Mouse (Mus musculus): ENCODE data around the gene Dnal4.

DNA sequence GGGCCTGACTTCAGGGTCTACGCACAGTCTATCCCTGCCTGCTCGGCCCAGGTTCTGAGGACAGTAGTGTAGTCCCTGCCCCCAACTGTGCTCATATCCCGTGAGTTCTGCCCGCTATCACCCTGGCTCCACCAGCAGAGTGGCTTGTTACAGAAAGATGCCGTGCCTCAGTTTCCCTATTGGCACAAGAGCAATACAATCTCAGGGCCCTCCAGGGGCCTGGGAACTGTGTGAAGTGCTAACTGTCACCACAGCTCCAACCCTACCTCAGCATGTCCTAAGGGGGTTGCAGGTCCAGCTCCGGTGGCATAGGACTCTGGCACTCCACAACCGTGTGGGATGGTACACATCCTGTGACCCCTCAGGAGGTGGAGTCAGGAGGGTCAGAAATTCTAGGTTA lies 19.4 kb upstream of the Dnal4 start:
- no peak for TF ChIP-seq POLR2AphosphoS2 (IDR thresholded peaks at IDR 0.05; ENCODE audit: insufficient read length, low read depth)
- TF ChIP-seq USF1 (IDR thresholded peaks at IDR 0.05; ENCODE audit: low read depth): no peak

Measured in myocyte (in vitro differentiated cells).